Mouse (Mus musculus): ENCODE data around the gene Wnk4.

The Wnk4 gene

DNA sequence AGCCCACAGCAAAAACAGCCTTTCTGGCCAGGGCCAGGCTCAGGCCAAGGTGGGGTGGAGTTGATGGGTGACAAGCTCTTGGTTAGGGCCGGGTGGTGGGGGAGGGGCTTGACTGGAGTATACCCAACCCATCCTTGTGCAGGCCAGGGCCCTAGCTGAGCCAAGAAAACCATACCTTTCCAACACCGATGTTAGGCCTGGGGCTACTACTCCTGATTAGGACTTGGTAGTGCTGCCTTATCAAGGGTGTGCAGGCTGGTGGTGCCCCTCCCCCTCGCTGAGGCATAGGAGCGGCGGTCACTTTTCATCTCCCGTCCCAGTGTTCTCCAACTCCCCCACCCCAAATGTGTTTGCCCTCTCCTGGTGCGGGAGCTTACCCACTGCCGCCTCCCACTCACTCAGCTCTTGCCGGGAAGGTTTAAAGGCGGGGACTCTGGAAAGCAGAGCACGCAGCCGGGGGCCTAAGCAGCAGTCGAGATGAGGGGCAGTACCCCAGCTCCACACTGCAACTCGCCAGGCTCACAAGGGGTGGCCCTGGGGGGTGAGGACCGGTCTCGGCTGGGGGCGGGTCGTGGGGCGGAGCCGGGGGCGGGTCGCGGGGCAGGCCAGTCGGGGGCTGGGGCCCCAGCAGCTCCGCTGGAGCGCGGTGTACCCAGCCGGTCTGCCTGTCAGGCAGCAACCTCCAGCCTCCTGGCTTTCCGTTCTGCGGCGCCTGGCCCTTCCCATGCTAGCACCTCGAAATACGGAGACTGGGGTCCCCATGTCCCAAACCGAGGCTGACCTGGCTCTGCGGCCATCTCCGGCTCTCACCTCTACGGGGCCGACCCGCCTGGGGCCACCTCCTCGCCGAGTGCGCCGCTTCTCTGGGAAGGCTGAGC lies at the start of gene Wnk4:
Wnk4 (plus strand) TSS at position 620 of the 878 bp plus-strand sequence.
- DNase-seq (ENCODE audit: low read depth, low spot score) = peak; percentile 64

GRCm38 (mm10) chr11:101211970-101212369 lies 48.4 kb upstream of the Wnk4 start:
- DNase-seq (ENCODE audit: low read depth, low spot score) = peak; percentile 87

GRCm38 (mm10) chr11:101216936-101217335 lies 43.4 kb upstream of the Wnk4 start:
- DNase-seq (ENCODE audit: low read depth, low spot score) = no peak

- DNase-seq (ENCODE audit: low read depth, low spot score) = no peak
These were observed 41.8 kb upstream of the Wnk4 start for GRCm38 (mm10) chr11:101218436-101219055.

GRCm38 (mm10) chr11:101220853-101221252 lies 39.5 kb upstream of the Wnk4 start:
- DNase-seq (ENCODE audit: low read depth, low spot score) = no peak

GRCm38 (mm10) chr11:101221306-101221986 lies 38.9 kb upstream of the Wnk4 start:
- DNase-seq (ENCODE audit: low read depth, low spot score) = no peak

GRCm38 (mm10) chr11:101224337-101224736 lies 36.0 kb upstream of the Wnk4 start:
- no peak for DNase-seq (ENCODE audit: low read depth, low spot score)

DNA sequence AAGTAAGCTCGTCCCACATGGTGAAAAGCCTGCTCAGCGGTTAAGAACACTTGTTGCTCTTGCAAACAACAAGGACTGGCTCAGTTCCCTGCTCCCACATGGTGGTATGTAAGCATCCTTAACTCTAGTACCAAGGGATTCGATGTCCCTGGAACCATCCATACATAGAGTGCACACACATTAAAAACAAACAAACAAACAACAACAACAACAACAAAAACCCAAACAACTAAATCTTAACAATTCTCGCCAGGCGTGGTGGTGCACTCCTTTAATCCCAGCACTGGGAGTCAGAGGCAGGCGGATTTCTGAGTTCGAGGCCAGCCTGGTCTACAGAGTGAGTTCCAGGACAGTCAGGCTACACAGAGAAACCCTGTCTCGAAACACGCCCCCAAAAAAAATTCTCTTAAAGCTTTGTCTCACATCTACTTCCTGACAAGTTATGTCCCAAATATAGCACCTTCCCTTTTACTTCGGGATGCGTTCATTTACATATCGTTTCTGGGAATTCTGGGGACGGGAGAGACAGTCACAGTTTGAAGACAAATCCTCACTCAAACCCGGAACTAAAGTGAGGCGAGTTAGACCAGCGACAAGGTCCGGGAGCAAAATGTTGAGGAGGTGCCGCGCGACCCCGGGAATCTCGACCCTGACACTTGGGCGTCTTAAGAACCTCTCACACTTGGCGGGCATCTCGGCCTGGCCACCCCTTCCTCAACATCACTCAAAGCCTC lies 34.9 kb upstream of the Wnk4 start:
- no peak for DNase-seq (ENCODE audit: low read depth, low spot score)

- peak; percentile 75 for DNase-seq (ENCODE audit: low read depth, low spot score)
These were observed 34.2 kb upstream of the Wnk4 start, which contains the start of gene Ezh1 for GRCm38 (mm10) chr11:101226065-101226701. TSS of gene Ezh1 (minus strand) at chr11:101226463.

DNA sequence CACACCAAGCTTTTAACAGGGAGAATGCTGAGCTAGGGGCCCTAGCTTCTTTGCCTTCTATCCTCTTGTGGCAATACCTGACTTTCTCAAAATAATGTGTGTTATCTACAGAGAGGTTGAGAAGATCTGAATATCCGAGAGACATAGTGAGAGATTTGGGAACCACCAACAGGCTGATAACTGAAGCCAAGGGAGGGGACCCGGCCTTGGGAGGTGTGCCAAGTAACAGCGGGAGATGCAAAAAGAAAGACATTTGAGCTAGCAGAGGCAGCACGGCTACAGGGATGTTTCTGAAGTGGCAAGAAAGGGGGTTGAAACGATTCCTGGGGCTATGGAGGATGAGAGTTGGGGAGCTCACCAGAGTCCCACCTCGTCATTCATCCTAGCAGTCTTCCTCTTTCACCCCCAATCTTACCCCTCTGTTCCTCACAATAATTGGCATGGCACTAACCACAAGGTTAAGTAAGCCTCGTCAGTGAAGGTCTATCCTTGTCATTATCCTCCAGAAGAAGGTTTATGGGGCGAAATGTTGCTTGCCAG lies 30.9 kb upstream of the Wnk4 start:
- DNase-seq (ENCODE audit: low read depth, low spot score) = no peak

DNA sequence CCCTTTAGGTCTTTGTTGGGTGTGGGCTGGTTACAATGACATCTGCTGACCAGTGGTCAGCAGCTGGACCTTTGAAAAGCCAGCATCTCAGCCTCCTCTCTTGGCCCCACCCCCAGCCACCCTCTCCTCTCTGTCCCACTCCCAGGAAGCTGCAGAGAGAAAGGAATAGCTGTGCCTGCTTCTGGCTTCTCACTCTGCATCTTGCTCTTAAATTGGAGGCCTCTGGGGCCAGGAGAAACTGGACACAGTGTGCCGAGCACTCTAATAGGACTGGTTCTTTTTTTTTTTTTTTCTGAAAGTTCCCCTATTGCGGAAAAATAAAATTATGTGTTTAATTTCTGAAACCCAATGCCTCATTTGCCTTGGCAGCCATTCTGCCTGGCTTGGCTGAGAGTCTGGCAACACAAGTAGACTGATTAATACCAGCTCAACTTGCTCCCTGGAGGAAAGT lies 30.3 kb upstream of the Wnk4 start:
- DNase-seq (ENCODE audit: low read depth, low spot score) = no peak

DNA sequence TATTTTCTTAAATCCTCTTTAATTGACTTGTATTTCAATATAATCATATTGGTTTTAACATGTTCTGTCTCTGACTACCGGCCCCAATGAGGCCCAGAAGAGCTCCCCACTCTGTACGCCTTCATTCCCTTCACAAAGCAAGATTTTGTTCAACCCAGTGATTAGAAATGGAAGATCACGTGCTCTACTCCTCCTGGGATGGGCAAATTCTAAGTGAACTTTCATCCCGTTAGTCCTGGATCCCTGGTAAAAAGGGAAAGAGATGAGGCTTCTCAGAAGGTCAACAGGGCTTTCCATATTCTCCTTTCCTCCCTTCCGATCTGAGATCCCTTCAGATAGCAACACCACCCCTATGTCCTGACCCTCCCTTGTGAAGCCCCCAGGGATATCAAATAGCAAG lies 29.8 kb upstream of the Wnk4 start:
- DNase-seq (ENCODE audit: low read depth, low spot score) = no peak

DNA sequence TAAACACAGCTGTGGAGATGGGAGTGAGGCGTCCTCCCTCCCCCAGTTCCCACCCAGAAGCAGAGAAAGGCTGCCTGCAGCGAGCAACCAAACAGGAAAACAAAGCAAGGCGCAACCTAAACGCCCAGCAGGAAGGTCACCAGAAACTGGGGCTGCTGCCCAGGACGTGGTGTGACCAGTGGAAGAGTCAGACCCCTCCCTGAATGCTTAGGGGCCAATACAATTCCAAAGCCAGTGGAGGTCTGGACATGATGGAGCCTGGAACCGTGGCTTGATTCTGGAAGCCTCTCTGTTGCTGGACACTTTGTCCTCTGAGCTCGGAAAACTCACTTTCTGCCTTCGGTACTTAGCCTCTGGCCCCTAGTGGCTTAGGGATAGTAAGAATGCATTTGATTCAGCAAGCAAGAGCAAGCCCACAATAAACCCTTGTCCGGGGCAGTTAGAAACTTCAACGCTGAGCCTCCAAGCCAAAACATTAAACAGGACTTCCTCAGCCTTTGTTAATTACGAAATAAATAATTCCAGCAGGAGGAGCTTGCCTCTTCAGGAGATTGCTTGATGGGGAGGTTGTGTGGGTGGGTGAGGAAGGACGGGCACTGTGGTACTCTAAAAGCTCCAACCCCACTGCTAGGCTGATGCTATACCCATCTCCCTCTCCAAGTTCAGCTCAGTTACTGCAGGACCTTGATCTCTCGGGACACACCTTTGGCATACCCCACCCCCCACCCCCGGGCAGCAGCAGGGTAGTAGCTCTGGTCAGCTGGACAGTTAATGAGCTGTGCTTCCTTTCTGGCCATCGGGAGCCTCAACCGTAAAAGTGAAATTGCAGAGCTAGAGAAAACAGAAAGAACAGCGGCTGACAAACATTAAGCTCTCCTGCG lies 29.1 kb upstream of the Wnk4 start:
- DNase-seq (ENCODE audit: low read depth, low spot score) = no peak

DNA sequence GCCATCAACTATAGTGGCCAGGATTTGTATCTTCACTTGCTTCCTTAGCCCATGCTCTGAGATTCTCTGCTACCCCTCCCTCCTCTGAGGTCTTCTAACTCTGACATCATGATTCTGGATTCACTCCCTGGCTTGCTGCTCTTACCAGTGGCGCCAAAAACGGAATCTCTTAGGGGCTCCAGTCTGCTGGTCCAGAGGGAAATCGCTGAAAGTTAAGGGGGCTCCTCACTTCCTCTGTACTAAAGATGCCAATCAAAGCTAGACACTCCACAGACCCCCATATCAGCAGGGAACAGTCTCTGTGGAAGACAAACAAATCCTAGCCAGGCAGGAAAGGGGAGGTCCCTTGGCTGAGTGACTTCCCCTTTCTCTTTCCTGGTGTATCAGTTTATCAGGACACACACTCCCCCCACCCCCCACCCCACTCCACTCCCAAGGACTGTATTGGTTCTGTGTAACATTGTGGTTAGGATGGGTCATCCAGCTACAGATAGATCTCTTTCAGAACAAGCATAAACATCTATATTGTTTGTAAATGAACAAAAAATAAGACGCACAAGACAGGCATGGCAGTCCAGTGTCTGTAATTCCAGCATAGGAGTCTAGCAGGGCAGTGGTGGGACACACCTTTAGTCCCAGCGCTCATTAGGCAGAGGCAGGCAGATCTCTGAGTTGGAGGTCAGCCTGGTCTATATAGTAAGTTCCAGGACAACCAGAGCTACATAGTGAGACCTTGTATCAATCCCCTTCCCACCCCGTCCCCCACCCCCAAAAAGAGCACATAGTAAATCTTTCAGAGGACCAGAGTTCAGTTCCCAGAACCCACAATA lies 28.1 kb upstream of the Wnk4 start:
- DNase-seq (ENCODE audit: low read depth, low spot score) = no peak

DNA sequence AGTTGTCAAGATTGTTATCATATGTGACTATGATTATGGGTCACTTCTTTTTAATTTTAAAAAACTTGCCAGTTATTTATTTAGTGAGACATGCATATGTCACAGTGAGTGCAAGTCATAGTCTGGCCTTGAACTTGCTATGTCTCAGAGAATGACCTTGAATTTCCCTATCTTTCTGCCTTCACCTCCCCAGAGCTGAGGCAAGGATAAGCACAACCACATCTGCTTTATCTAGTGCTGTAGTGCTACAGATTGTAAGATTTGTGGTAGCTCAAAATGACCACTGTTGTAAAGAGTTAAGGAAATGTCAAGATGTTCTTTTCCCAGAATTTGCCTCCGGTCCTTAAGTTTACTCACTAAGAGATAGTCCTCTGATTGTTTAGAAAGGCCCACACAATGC lies 27.1 kb upstream of the Wnk4 start:
- no peak for DNase-seq (ENCODE audit: low read depth, low spot score)

GRCm38 (mm10) chr11:101234124-101234523 lies 26.2 kb upstream of the Wnk4 start:
- DNase-seq (ENCODE audit: low read depth, low spot score) = no peak

DNA sequence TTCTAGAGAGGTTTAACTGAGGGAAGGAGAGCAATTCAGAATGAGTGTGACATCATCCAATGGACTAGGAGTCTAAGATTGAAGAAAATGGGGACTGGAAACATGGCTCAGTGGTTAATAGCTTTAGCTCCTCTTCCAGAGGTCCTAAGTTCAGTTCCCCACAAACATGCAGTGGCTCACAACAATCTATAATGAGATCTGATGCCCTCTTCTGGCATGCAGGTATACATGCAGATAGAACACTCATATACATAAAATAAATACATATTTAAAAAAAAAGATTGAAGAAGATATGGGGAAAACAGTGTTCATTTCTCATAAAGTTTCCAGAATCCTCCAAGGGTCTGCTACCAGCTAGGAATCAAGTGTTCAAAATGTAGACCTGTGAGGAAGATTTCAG lies 24.9 kb upstream of the Wnk4 start:
- DNase-seq (ENCODE audit: low read depth, low spot score) = no peak

DNA sequence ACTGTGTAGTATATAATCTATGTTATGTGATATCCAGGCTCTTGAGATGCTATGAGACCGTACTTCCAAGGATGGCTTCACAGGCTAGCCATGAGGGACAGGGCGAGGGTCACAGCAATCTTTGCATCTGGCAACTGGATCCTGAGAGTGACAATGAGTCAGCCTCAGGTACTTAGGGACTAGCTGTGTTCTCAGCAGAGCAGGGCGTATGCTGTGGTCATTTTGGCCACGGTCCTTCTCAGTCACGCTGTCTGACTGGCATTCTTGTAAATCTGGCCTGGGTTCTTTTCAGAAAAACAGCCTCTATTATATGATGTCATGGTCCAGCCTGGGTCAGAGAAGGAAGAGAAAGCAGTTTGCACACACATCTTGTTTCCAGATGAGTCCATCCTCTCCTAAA lies 23.6 kb upstream of the Wnk4 start:
- no peak for DNase-seq (ENCODE audit: low read depth, low spot score)

DNA sequence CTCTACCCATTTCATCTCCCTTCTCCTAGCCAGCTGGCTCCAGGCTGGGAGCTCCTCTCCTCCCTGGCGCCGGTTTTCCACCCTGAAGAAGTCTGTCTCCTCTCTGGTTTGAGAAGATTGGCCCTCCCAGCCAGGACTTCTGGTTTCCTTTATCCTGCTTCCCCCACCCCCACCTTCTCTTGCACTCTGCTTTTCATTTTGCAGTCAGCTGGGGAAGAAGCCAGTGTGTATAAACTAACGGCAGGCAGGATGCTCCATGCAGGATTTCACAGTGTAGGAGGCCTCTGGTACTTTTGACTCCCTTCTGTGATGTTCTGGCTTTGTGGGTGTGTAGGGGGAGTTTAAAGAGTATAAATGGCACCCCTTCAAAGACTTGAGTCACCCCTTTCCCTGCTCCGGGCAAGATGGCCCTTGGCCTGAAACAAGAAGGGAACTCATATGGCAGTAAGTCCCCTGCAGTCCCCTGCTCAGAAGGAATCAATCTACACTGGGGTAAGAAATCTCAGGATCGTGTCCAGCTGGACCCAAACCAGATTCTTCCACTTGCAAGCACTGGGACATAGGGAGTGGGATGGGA lies 22.2 kb upstream of the Wnk4 start:
- no peak for DNase-seq (ENCODE audit: low read depth, low spot score)

Measured in forelimb bud, embryonic 11.5 days (tissue).